Mouse (Mus musculus) cerebellum, adult 2 months (tissue): ENCODE measurements around the gene Cplx3.

Experiments
- CTCF ChIP-seq: fragments of 200-500 bp; IDR thresholded peaks from 2 replicates; pipeline ENCODE4 v1.5.1; 2011; ENCODE audit warnings: low read depth, mild to moderate bottlenecking, control low read depth, low read length, moderate library complexity, borderline replicate concordance; ENCODE audit not compliant: insufficient read depth
- POLR2A ChIP-seq: fragments of 200-500 bp; IDR thresholded peaks from 2 replicates; pipeline ENCODE4 v1.6.1; 2011; ENCODE audit warnings: low read length, control low read depth, borderline replicate concordance; ENCODE audit not compliant: insufficient read depth

- TF ChIP-seq CTCF (no peak), POLR2A (no peak)
Observed at GRCm38 (mm10) chr9:57617556-57618169, 11.6 kb upstream of the Cplx3 start.
